Mouse (Mus musculus) intestine, postnatal 0 days (tissue): ENCODE results near the gene Mdga1. TPM values are rescaled to one million over a fixed set of nuclear protein-coding genes. Genes with fewer than 3 reads are reported as not detected.

Experiments used
- ATAC-seq: fragments of 200-750 bp; cut with Nextera tagmentation; 2 replicates; pipeline ENCODE4 v1.8.0; 2017; ENCODE audit warnings: mild to moderate bottlenecking, moderate TSS enrichment, moderate library complexity
- H3K27ac ChIP-seq: fragments of 300-500 bp; sonication (generic); 2 replicates; pipeline ENCODE4 v1.5.1; 2014; ENCODE audit warnings: mild to moderate bottlenecking, low read depth, low read length, moderate library complexity
- H3K27me3 ChIP-seq: fragments of 300-500 bp; sonication (generic); replicated peaks from 2 replicates; pipeline ENCODE4 v1.6.1; 2014; ENCODE audit warnings: low read length, mixed read lengths; ENCODE audit not compliant: control insufficient read depth, insufficient read depth
- H3K36me3 ChIP-seq: fragments of 300-500 bp; sonication (generic); 2 replicates; pipeline ENCODE4 v1.6.1; 2014; ENCODE audit warnings: mild to moderate bottlenecking, moderate library complexity; ENCODE audit not compliant: control insufficient read depth, insufficient read depth
- H3K4me1 ChIP-seq: fragments of 300-500 bp; sonication (generic); replicated peaks from 2 replicates; pipeline ENCODE4 v1.6.1; 2014; ENCODE audit warnings: antibody characterized with exemption, low read length, mixed read lengths; ENCODE audit not compliant: control insufficient read depth, insufficient read depth
- H3K4me2 ChIP-seq: fragments of 300-500 bp; sonication (generic); replicated peaks from 2 replicates; pipeline ENCODE4 v1.6.1; 2014; ENCODE audit warnings: low read depth, mild to moderate bottlenecking, moderate library complexity
- H3K4me3 ChIP-seq: fragments of 300-500 bp; sonication (generic); 2 replicates; pipeline ENCODE4 v1.5.1; 2014; ENCODE audit warnings: low read depth, low read length
- H3K9ac ChIP-seq: fragments of 300-500 bp; sonication (generic); 2 replicates; pipeline ENCODE4 v1.6.1; 2014; ENCODE audit warnings: mild to moderate bottlenecking, low read depth, low read length
- H3K9me3 ChIP-seq: fragments of 300-500 bp; sonication (generic); 2 replicates; pipeline ENCODE4 v1.6.1; 2016; ENCODE audit warnings: mixed run types; ENCODE audit not compliant: control insufficient read depth
- CTCF ChIP-seq: sonication (generic); IDR thresholded peaks from 2 replicates; pipeline ENCODE4 v1.5.1; 2016; ENCODE audit warnings: low read depth, mild to moderate bottlenecking, control low read depth, antibody characterized with exemption, moderate library complexity
- WGBS: fragments of 180-500 bp; shearing (Covaris S2); extraction: QIAGEN DNeasy Blood & Tissue Kit; methylation state at CpG from one replicate; pipeline ENCODE4 v1.1.7; 2014; 5-methylcytosine and 5-hydroxymethylcytosine counted together
- polyA plus RNA-seq: library from polyadenylated mRNA; unstranded; fragments of >200 nt; fragmentation: Nextera tagmentation; extraction: Ambion mirVana; gene quantifications from 2 replicates; pipeline ENCODE4 v1.2.1, GENCODE M21; 2015

Gene Mdga1
- polyA plus RNA-seq, 1 experiment from 2014 or later: 0.73 TPM

GRCm38 (mm10) chr17:29934133-29934851, 35.6 kb downstream of the Mdga1 start:
- no peaks in the 10 kb centered on the region for H3K36me3 ChIP-seq
- H3K4me1 ChIP-seq: no peaks in the 10 kb centered on the region
- H3K4me2 ChIP-seq: no peak overlapping the region
- no peak overlapping the region for H3K4me3 ChIP-seq
- no peak overlapping the region for H3K9ac ChIP-seq
- WGBS: 87% methylated on average over 12 of the region's 12 CpGs
- no peaks in the 10 kb centered on the region for H3K9me3 ChIP-seq
- H3K27ac ChIP-seq: no peak overlapping the region
- no peak for ATAC-seq
- H3K27me3 ChIP-seq: no peaks in the 10 kb centered on the region
- no peak for TF ChIP-seq CTCF

GRCm38 (mm10) chr17:29932753-29933152, 37.1 kb downstream of the Mdga1 start:
- TF ChIP-seq CTCF: no peak
- 83% methylated on average over 6 of the region's 6 CpGs for WGBS
- no peak overlapping the region for H3K9ac ChIP-seq

GRCm38 (mm10) chr17:29931224-29931945, 38.5 kb downstream of the Mdga1 start:
- TF ChIP-seq CTCF: no peak
- H3K4me3 ChIP-seq: no peak overlapping the region
- H3K36me3 ChIP-seq: no peaks in the 10 kb centered on the region
- H3K9ac ChIP-seq: no peak overlapping the region
- no peak for ATAC-seq
- H3K27ac ChIP-seq: no peak overlapping the region
- no peaks in the 10 kb centered on the region for H3K4me1 ChIP-seq
- no peaks in the 10 kb centered on the region for H3K27me3 ChIP-seq
- 92% methylated on average over 31 of the region's 31 CpGs for WGBS
- no peak overlapping the region for H3K4me2 ChIP-seq
- H3K9me3 ChIP-seq: no peaks in the 10 kb centered on the region

More at GRCm38 (mm10) chr17:29932753-29933152, 37.1 kb downstream of the Mdga1 start:
- H3K4me1 ChIP-seq: no peaks in the 10 kb centered on the region
- H3K36me3 ChIP-seq: no peaks in the 10 kb centered on the region
- no peak overlapping the region for H3K4me3 ChIP-seq
- ATAC-seq: no peak
- H3K4me2 ChIP-seq: no peak overlapping the region
- no peak overlapping the region for H3K27ac ChIP-seq
- no peaks in the 10 kb centered on the region for H3K9me3 ChIP-seq
- no peaks in the 10 kb centered on the region for H3K27me3 ChIP-seq

- no peaks in the 10 kb centered on the region for H3K27me3 ChIP-seq
- peak overlapping the region; percentile 41 for H3K4me2 ChIP-seq
- no peak overlapping the region for H3K27ac ChIP-seq
- H3K36me3 ChIP-seq: no peaks in the 10 kb centered on the region
- peak; percentile 57 for TF ChIP-seq CTCF
- H3K4me1 ChIP-seq: no peaks in the 10 kb centered on the region
- WGBS: 15% methylated on average over 16 of the region's 16 CpGs
- H3K9ac ChIP-seq: no peak overlapping the region
- peak; percentile 79 for ATAC-seq
- no peak overlapping the region for H3K4me3 ChIP-seq
- no peaks in the 10 kb centered on the region for H3K9me3 ChIP-seq
These were observed 41.1 kb downstream of the Mdga1 start for GRCm38 (mm10) chr17:29928751-29929237.

- H3K4me1 ChIP-seq: no peaks in the 10 kb centered on the region
- H3K4me2 ChIP-seq: no peak overlapping the region
- H3K27ac ChIP-seq: no peak overlapping the region
- TF ChIP-seq CTCF: no peak
- no peak overlapping the region for H3K4me3 ChIP-seq
- no peaks in the 10 kb centered on the region for H3K36me3 ChIP-seq
- ATAC-seq: no peak
- H3K27me3 ChIP-seq: no peaks in the 10 kb centered on the region
- no peaks in the 10 kb centered on the region for H3K9me3 ChIP-seq
- WGBS: 72% methylated on average over 26 of the region's 26 CpGs
- no peak overlapping the region for H3K9ac ChIP-seq
These were observed 44.0 kb downstream of the Mdga1 start for GRCm38 (mm10) chr17:29925608-29926606.
